Mouse (Mus musculus) limb, embryonic 15.5 days (tissue): Measurements from ENCODE around the gene Tlr5. TPM values are rescaled to one million over a fixed set of nuclear protein-coding genes. Genes with fewer than 3 reads are reported as not detected.

Source experiments
- ATAC-seq: fragments of 200-750 bp; cut with Nextera tagmentation; 2 replicates; pipeline ENCODE4 v1.8.0; 2017; ENCODE audit warnings: low read depth, moderate TSS enrichment; ENCODE audit not compliant: insufficient number of reproducible peaks, low FRiP score, low TSS enrichment
- H3K27ac ChIP-seq: fragments of 300-500 bp; sonication (generic); 2 replicates; pipeline ENCODE4 v1.5.1; 2015; ENCODE audit warnings: moderate library complexity, mild to moderate bottlenecking, inconsistent platforms
- H3K27me3 ChIP-seq: fragments of 300-500 bp; sonication (generic); 2 replicates; pipeline ENCODE4 v1.6.1; 2015; ENCODE audit warnings: inconsistent platforms
- H3K36me3 ChIP-seq: fragments of 300-500 bp; sonication (generic); 2 replicates; pipeline ENCODE4 v1.6.1; 2015; ENCODE audit warnings: inconsistent platforms
- H3K4me1 ChIP-seq: fragments of 300-500 bp; sonication (generic); 2 replicates; pipeline ENCODE4 v1.6.1; 2015; ENCODE audit warnings: inconsistent platforms
- H3K4me2 ChIP-seq: fragments of 300-500 bp; sonication (generic); 2 replicates; pipeline ENCODE4 v1.6.1; 2015; ENCODE audit warnings: mild to moderate bottlenecking, inconsistent platforms
- H3K4me3 ChIP-seq: fragments of 300-500 bp; sonication (generic); 2 replicates; pipeline ENCODE4 v1.5.1; 2015; ENCODE audit warnings: mild to moderate bottlenecking, inconsistent platforms
- H3K9ac ChIP-seq: fragments of 300-500 bp; sonication (generic); 2 replicates; pipeline ENCODE4 v1.6.1; 2015; ENCODE audit warnings: inconsistent platforms
- H3K9me3 ChIP-seq: fragments of 300-500 bp; sonication (generic); 2 replicates; pipeline ENCODE4 v1.6.1; 2016; ENCODE audit warnings: inconsistent platforms
- WGBS: fragments of 180-500 bp; shearing (Covaris S2); methylation state at CpG from one replicate; pipeline ENCODE4 v1.1.7; 2015; 5-methylcytosine and 5-hydroxymethylcytosine counted together
- polyA plus RNA-seq: library from polyadenylated mRNA; unstranded; fragments of >200 nt; fragmentation: Nextera tagmentation; extraction: Ambion mirVana; gene quantifications from 2 replicates; pipeline ENCODE4 v1.2.1, GENCODE M21; 2015

Gene Tlr5
- polyA plus RNA-seq, 1 experiment from 2014 or later: 2.1 TPM

GRCm38 (mm10) chr1:182956186-182956960, 1.8 kb downstream of the Tlr5 start:
- WGBS: 70% methylated on average over 12 of the region's 12 CpGs
- no peaks in the 10 kb centered on the region for H3K9me3 ChIP-seq
- no peak for ATAC-seq
- H3K27ac ChIP-seq: no peak overlapping the region
- no peak overlapping the region for H3K4me3 ChIP-seq
- H3K4me1 ChIP-seq: peaks cover 57% of the 10 kb centered on the region
- H3K36me3 ChIP-seq: no peaks in the 10 kb centered on the region
- H3K4me2 ChIP-seq: 0 out of 2 replicates have a peak overlapping the region, but pooled peaks have one; percentile 88
- H3K9ac ChIP-seq: no peak overlapping the region
- H3K27me3 ChIP-seq: no peaks in the 10 kb centered on the region

GRCm38 (mm10) chr1:182957001-182957757, 2.6 kb downstream of the Tlr5 start:
- Histone ChIP-seq H3K36me3 (no peaks in the 10 kb centered on the region), H3K27ac (no peak overlapping the region), H3K4me1 (peaks cover 54% of the 10 kb centered on the region), H3K4me3 (no peak overlapping the region), H3K4me2 (no peak overlapping the region), H3K27me3 (no peaks in the 10 kb centered on the region), H3K9me3 (no peaks in the 10 kb centered on the region), H3K9ac (no peak overlapping the region)
- no peak for ATAC-seq
- WGBS: 86% methylated on average over 16 of the region's 16 CpGs

- H3K9ac ChIP-seq: no peak overlapping the region
- ATAC-seq: no peak
- no peaks in the 10 kb centered on the region for H3K27me3 ChIP-seq
- no peak overlapping the region for H3K4me3 ChIP-seq
- H3K4me1 ChIP-seq: peaks cover 52% of the 10 kb centered on the region
- H3K27ac ChIP-seq: no peak overlapping the region
- H3K36me3 ChIP-seq: no peaks in the 10 kb centered on the region
- H3K4me2 ChIP-seq: no peak overlapping the region
- 79% methylated on average over 13 of the region's 13 CpGs for WGBS
- H3K9me3 ChIP-seq: no peaks in the 10 kb centered on the region
Observed at GRCm38 (mm10) chr1:182957826-182958544, 3.4 kb downstream of the Tlr5 start.

- WGBS: 52% methylated on average over 3 of the region's 3 CpGs
- Histone ChIP-seq H3K27me3 (no peaks in the 10 kb centered on the region), H3K4me3 (0 out of 2 replicates have a peak overlapping the region, but pooled peaks have one; percentile 42), H3K4me2 (peak overlapping the region; percentile 69), H3K27ac (peak overlapping the region; percentile 27; the same call in 1 of the 2 replicates), H3K9me3 (no peaks in the 10 kb centered on the region), H3K36me3 (no peaks in the 10 kb centered on the region), H3K9ac (no peak overlapping the region), H3K4me1 (peaks cover 45% of the 10 kb centered on the region)
- ATAC-seq: no peak
Observed at GRCm38 (mm10) chr1:182958824-182959223, 4.2 kb downstream of the Tlr5 start.

- peak overlapping the region; percentile 60 for H3K27ac ChIP-seq
- no peaks in the 10 kb centered on the region for H3K27me3 ChIP-seq
- 0 out of 2 replicates have a peak overlapping the region, but pooled peaks have one; percentile 10 for H3K9ac ChIP-seq
- WGBS: under 1% methylated on average over 17 of the region's 17 CpGs
- peaks cover 40% of the 10 kb centered on the region for H3K4me1 ChIP-seq
- H3K4me2 ChIP-seq: peak overlapping the region; percentile 69
- ATAC-seq: no peak
- peak overlapping the region; percentile 42 for H3K4me3 ChIP-seq
- no peaks in the 10 kb centered on the region for H3K9me3 ChIP-seq
- no peaks in the 10 kb centered on the region for H3K36me3 ChIP-seq
Observed at GRCm38 (mm10) chr1:182959251-182959691, 4.7 kb downstream of the Tlr5 start.

- under 1% methylated on average over 20 of the region's 20 CpGs for WGBS
- H3K9me3 ChIP-seq: no peaks in the 10 kb centered on the region
- H3K4me2 ChIP-seq: peak overlapping the region; percentile 69
- H3K4me1 ChIP-seq: peaks cover 33% of the 10 kb centered on the region
- H3K9ac ChIP-seq: 0 out of 2 replicates have a peak overlapping the region, but pooled peaks have one; percentile 20
- H3K4me3 ChIP-seq: peak overlapping the region; percentile 42
- no peak; the same call in 1 of the 2 replicates for ATAC-seq
- no peaks in the 10 kb centered on the region for H3K27me3 ChIP-seq
- no peaks in the 10 kb centered on the region for H3K36me3 ChIP-seq
- H3K27ac ChIP-seq: peak overlapping the region; percentile 60; the same call in 1 of the 2 replicates
Observed at GRCm38 (mm10) chr1:182959811-182960455, 5.3 kb downstream of the Tlr5 start.

- Histone ChIP-seq H3K9me3 (no peaks in the 10 kb centered on the region), H3K4me2 (no peak overlapping the region), H3K4me1 (peaks cover 24% of the 10 kb centered on the region), H3K9ac (no peak overlapping the region), H3K36me3 (no peaks in the 10 kb centered on the region), H3K27ac (no peak overlapping the region), H3K4me3 (no peak overlapping the region), H3K27me3 (no peaks in the 10 kb centered on the region)
- WGBS: 65% methylated on average over 5 of the region's 5 CpGs
- no peak for ATAC-seq
Observed at GRCm38 (mm10) chr1:182961076-182961475, 6.5 kb downstream of the Tlr5 start.

GRCm38 (mm10) chr1:182963329-182963728, 8.7 kb downstream of the Tlr5 start:
- no peak overlapping the region for H3K4me2 ChIP-seq
- H3K9ac ChIP-seq: no peak overlapping the region
- 55% methylated on average over 5 of the region's 5 CpGs for WGBS
- H3K36me3 ChIP-seq: no peaks in the 10 kb centered on the region
- no peak overlapping the region for H3K27ac ChIP-seq
- peaks cover 23% of the 10 kb centered on the region for H3K4me1 ChIP-seq
- H3K9me3 ChIP-seq: no peaks in the 10 kb centered on the region
- ATAC-seq: no peak
- no peaks in the 10 kb centered on the region for H3K27me3 ChIP-seq
- no peak overlapping the region for H3K4me3 ChIP-seq

- Histone ChIP-seq H3K27ac (no peak overlapping the region), H3K4me1 (peaks cover 9% of the 10 kb centered on the region; the same call in 1 of the 2 replicates), H3K4me3 (no peak overlapping the region), H3K4me2 (no peak overlapping the region), H3K9ac (no peak overlapping the region), H3K36me3 (no peaks in the 10 kb centered on the region), H3K9me3 (no peaks in the 10 kb centered on the region), H3K27me3 (no peaks in the 10 kb centered on the region)
- 51% methylated on average over 9 of the region's 9 CpGs for WGBS
- ATAC-seq: no peak
Observed at GRCm38 (mm10) chr1:182964855-182965466, 10.4 kb downstream of the Tlr5 start.

- H3K4me3 ChIP-seq: no peak overlapping the region
- WGBS: 89% methylated on average over 9 of the region's 9 CpGs
- H3K4me2 ChIP-seq: no peak overlapping the region
- H3K27me3 ChIP-seq: no peaks in the 10 kb centered on the region
- no peaks in the 10 kb centered on the region for H3K36me3 ChIP-seq
- H3K9me3 ChIP-seq: no peaks in the 10 kb centered on the region
- ATAC-seq: no peak
- H3K9ac ChIP-seq: no peak overlapping the region
- no peak overlapping the region for H3K27ac ChIP-seq
- peaks cover 3% of the 10 kb centered on the region; the same call in 1 of the 2 replicates for H3K4me1 ChIP-seq
Observed at GRCm38 (mm10) chr1:182968732-182969131, 14.1 kb downstream of the Tlr5 start.

GRCm38 (mm10) chr1:182972240-182972639, 17.7 kb downstream of the Tlr5 start:
- Histone ChIP-seq H3K27ac (no peak overlapping the region), H3K27me3 (no peaks in the 10 kb centered on the region), H3K4me1 (no peaks in the 10 kb centered on the region), H3K9ac (no peak overlapping the region), H3K4me3 (no peak overlapping the region), H3K4me2 (no peak overlapping the region), H3K9me3 (no peaks in the 10 kb centered on the region), H3K36me3 (no peaks in the 10 kb centered on the region)
- 85% methylated on average over 6 of the region's 6 CpGs for whole genome bisulfite sequencing
- no peak for ATAC-seq
